Mouse (Mus musculus) heart, adult 2 months (tissue): ENCODE data around the gene Ppp6r2.

ENCODE experiments used
- CTCF ChIP-seq: fragments of 200-600 bp; IDR thresholded peaks from 2 replicates; pipeline ENCODE4 v1.8.1; 2022; ENCODE audit warnings: antibody characterized with exemption, mild to moderate bottlenecking, moderate library complexity
- EP300 ChIP-seq: fragments of 200-500 bp; IDR thresholded peaks from 2 replicates; pipeline ENCODE4 v1.6.1; 2011; ENCODE audit warnings: low read depth, low read length, control low read depth; ENCODE audit not compliant: insufficient read depth
- POLR2A ChIP-seq: fragments of 200-500 bp; IDR thresholded peaks from 2 replicates; pipeline ENCODE4 v1.6.1; 2011; ENCODE audit warnings: mild to moderate bottlenecking, low read depth, low read length, control low read depth; ENCODE audit not compliant: insufficient read depth

- no peak for TF ChIP-seq CTCF
- TF ChIP-seq POLR2A, result no peak
- no peak for TF ChIP-seq EP300
These were observed 39.8 kb upstream of the Ppp6r2 start for GRCm38 (mm10) chr15:89171526-89172051.
